Mouse (Mus musculus) cerebellum, adult 8-10 months (tissue): ENCODE data around the gene Myrf.
"Not testable (repeated sequence)": the region's sequence is repeated elsewhere in the genome, so short reads cannot be mapped to it uniquely, and the experiment has no call there.

ENCODE experiments used
- DNase-seq: peaks from one replicate; pipeline ENCODE4 v3.0.0; 2022

The Myrf gene

DNA sequence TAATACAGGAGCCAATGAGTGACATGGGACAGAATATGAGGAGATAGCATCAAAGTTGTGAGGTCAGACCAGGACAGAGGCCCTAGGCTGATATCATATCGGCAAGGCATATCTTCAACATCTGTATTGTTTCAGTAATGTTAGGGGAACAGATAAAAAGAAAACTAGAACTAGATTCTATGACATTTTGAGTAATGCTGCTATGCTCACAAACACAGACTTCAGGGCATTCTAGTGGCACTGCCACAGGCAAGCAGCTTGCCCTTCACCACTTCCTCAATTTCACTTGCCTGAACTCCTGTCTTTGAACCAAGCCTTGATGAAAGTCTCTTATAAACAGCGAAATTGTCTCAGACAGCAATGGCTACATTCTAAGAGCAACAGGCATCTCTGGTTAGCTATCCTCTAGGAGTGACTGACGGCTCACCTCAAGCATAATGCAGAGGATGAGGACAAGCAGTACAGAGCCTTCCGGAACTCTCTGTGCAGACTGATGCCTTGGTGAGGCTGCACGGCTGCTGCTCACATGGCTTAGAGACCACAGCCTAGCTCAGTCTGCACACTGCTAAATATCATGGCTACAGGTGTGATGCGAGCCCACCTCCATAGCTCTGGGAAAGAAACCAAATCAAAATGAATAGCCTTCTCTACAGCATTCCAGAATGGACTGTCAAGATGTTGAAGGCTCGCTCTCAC lies 66.6 kb downstream of the Myrf start:
- DNase-seq: no peak

DNA sequence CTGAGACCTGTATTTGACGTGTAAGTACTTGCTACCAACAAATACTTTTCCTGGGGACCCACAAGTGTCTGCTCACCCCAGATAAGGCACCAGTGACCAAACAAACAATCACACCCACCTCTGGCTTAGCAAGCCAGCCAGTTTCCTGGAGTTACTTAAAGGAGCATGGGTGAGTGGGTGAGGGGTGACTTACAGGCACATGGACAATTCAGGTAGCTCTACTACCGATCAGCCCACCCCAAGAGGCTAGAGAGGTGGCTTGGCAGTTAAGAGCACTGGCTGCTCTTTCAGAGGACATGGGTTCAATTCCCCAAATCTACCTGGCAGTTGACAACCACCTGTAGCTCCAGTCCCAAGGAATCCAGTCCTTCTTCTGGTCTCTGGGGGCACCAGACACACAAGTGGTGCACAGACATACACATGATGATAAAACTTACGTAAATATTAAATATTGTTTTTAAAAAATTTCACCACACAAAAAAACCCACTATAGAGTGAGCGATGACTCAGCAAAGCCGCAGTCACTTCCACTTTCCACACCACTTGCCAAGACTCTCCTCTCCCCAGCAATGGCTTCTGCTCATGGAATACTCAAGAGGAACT lies 67.3 kb downstream of the Myrf start:
- no peak for DNase-seq

DNA sequence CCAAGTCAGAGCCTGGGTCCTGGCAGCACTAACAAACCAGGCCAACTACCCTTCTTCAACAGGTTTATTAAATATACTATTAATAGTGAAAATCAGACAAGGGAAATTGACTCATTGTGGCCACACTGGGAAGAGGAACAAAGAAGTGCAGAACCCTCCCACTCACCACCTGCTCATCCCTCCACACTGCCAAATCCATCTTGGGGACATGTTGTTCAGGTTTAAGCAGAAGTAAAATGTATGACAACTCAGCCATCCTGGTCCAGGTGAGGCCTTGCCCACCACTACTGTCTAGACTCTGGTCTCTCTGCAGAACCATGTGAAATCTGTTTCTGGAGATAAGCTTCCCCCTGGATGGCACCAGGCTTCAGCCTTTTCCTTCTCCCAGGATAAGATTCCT lies 68.7 kb downstream of the Myrf start:
- no peak for DNase-seq

DNA sequence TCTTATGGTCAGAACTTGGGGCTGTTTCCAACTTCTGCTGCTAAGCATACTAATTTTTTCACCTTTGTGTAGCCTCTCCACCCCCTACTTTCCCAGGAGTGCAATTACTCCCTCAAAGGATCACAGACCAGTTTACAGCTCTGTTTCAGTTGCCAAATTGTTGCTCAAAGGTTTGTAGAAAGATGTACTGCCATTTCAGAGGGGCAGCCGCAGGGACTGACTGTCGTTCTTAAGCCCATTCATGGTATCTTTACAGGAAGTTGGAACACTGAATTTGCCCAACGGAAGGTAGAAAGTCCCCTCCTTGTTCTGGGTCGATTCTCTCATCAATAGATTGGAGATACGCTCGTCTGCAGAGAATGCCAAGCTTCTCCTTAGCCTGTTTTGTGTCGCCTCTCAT lies 69.2 kb downstream of the Myrf start:
- no peak for DNase-seq

DNA sequence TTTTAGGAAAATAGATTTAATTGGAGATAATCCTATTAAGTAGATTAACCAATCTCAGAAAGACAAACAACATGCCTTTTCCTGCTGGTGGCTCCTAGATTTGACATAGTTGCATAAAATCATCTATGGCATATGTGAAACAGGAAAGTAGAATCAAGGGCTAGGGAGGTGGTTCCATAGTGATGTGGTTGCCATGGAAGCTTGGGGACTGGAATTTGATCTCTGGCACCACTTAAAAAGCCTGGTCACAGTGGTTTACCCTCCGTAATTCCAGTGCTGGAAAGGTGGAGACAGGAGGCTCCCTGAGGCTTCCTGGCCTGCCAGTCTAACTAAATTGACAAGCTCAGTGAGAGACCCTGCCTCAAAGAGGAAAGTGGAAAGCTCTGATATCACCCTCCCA lies 70.1 kb downstream of the Myrf start:
- DNase-seq: no peak

DNA sequence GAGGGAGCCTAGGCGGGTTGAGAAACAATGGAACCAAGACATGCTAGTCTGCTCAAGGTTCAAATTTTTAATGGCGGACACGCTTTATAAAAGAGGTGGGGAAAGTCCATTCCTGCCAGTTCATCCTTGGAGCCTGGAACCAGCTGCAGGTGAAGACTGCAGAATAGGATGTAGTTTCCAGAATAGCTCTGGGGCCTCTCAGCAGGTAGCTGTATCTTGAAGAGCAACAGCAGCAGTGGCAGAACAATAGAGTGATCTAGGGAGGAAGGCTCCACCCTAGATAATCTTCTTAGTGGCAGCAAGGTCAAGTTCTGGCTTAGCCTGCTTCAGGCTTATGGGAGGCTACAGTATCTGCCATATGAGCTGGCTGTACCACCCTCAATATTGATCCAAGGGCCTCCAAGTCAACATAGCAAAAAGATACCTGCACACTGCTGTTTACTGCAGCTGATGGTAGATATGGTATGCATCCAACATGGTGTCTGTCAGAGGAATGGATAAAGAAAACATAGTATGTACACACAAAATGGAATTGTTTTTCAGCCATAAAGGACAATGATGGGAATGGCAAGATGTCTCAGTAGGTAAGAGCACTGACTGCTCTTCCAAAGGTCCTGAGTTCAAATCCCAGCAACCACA lies 70.7 kb downstream of the Myrf start:
- DNase-seq: not testable (repeated sequence)

DNA sequence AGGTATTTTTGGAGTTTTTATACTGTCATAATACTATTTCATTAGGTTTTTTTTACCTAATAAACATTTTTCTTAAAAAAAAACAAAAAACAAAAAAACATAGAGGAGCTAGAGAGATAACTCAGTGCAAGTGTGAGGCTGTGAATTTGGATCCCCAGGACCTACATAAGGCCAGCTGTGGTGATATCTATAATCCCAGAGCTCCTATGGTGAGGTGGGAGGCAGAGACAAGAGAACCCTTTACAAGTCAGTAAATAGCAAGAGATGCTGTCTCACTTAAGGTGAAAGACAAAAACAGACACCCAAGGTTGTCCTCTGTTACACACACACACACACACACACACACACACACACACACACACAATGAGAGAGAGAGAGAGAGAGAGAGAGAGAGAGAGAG lies 71.4 kb downstream of the Myrf start:
- DNase-seq: no peak

DNA sequence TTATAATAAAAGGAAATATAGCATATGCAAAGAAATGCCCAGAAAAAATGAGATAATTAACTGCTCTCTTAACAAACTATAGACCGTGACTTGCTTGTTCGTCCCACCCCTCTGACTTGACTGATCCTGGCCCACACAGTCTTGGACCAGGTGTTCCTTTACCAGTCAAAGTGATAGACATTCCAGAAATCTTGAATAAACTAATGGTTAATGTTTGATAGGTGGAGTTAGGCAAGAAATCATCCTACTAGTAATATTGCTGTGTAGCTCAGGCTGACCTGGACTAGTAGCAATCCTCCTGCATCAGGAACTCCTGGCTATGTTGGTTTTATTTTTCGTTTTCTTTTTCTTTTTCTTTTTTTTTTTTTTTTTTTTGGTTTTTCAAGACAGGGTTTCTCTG lies 72.1 kb downstream of the Myrf start:
- no peak for DNase-seq

DNA sequence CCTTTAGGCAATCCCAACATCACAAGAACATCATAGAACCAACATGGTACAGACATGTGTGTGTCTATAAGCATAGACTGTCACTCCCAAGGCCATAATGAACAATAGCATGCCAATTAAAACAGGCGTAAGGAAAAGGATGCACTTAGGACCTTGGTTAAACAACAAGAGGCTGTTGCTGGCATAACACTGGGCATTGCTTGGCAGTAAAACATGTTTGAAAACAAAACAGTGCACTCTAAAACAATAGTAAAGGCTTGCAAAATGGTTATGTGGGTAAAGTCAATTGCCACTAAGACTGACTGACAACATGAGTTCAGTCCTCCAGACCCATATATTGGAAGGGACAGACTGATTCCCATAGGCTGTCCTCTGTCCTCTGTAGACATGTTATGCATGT lies 72.6 kb downstream of the Myrf start:
- DNase-seq: no peak

DNA sequence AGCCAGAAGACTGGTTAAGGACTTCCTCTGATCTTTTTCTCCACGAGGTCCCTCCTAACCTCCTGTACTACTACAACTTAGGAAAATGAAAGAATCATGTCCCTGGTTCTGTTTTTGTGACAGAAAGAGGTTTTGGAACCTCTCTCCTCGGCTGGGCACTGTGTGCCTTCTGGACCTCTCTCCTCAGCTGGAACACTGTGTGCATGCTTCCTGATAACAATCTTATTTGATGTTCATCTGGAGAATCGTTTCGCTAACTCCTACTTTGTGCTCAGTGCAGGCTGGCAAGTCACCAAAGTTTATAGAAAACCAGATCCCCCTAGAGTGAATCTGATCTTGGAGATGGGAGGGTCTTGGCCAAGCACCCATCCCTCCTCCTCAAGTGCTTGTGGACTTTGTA lies 73.4 kb downstream of the Myrf start:
- no peak for DNase-seq

DNA sequence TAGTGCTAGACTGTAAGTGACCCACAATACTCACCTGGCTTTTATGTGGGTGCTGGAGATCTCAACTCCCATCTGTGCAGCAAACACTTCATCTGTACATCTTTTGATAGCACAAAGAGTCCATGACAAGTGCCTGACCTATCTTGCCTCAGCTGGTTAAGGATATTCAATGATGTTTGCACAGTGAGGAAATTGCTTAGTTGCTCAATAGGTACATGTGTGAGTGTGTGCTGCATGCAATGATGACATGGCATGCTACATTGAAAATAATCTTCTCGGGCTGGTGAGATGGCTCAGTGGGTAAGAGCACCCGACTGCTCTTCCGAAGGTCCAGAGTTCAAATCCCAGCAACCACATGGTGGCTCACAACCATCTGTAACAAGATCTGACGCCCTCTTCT lies 74.6 kb downstream of the Myrf start:
- not testable (repeated sequence) for DNase-seq

DNA sequence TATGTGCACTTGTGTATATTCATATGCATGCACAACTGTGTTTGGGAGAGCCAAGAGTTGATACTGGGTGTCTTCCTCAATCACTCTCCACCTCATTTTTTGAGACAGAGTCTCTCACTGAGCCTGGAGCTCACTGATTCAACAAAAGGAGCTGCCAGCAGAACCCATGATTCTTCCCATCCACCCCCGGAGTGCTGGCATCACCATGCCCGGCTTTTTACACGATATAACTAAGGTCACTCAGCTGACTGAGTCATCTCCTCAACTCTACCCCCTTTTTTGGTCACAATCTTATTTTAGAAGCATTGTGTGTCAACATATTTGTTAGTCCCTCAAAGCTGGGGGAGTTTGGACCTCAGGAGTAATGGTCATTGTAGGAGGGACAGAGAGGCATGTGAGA lies 76.7 kb downstream of the Myrf start:
- no peak for DNase-seq
